Mouse (Mus musculus) MEL (cell line): ENCODE measurements at regions not wholly inside any gene's neighbourhood (a gene's known extent, or its start where the extent isn't known, plus 50 kb on each side); places are given as distances from the start of the nearest gene placed in this dataset.

Experiments used
- DNase-seq: peaks from one replicate; pipeline ENCODE4 v3.0.0; 2011; ENCODE audit warnings: low read depth, low spot score
- H3K27ac ChIP-seq: 2 replicates; pipeline ENCODE4 v1.5.1; 2012; ENCODE audit warnings: low read depth, mild to moderate bottlenecking, control low read depth, low read length, moderate library complexity; ENCODE audit not compliant: control insufficient read depth
- H3K27me3 ChIP-seq, 2 experiments: fragments of 150-350 bp in 1 of 2; sonication (generic) in 1 of 2; 2 replicates each; pipeline ENCODE4 v1.6.1; 2012; ENCODE audit warnings: low read length in 2 of 2, mild to moderate bottlenecking in 2 of 2, improper control_type of control experiment in 1 of 2, moderate library complexity in 1 of 2; ENCODE audit not compliant: insufficient read depth in 2 of 2, control insufficient read depth in 1 of 2
- H3K36me3 ChIP-seq, 2 experiments: 2 replicates each; pipeline ENCODE4 v1.6.1; 2012 to 2014; ENCODE audit warnings: low read length in 2 of 2, improper control_type of control experiment in 1 of 2, inconsistent platforms in 1 of 2, mild to moderate bottlenecking in 1 of 2; ENCODE audit not compliant: insufficient read depth in 2 of 2, control insufficient read depth in 1 of 2
- H3K4me1 ChIP-seq, 2 experiments: fragments of 150-350 bp in 1 of 2; sonication (generic) in 1 of 2; 2 replicates each; pipeline ENCODE4 v1.6.1; 2012; ENCODE audit warnings: low read length in 2 of 2, improper control_type of control experiment in 1 of 2, mild to moderate bottlenecking in 1 of 2; ENCODE audit not compliant: insufficient read depth in 2 of 2, control insufficient read depth in 1 of 2
- H3K4me3 ChIP-seq, 2 experiments: fragments of 150-350 bp in 1 of 2; sonication (generic) in 1 of 2; 2 replicates each; pipeline ENCODE4 v1.5.1; 2012; ENCODE audit warnings: low read depth in 2 of 2, low read length in 2 of 2, mild to moderate bottlenecking in 2 of 2, moderate library complexity in 2 of 2, control low read depth in 1 of 2, improper control_type of control experiment in 1 of 2; ENCODE audit not compliant: control insufficient read depth in 1 of 2, insufficient read depth in 1 of 2
- H3K79me2 ChIP-seq: 2 replicates; pipeline ENCODE4 v1.6.1; 2012; ENCODE audit warnings: mild to moderate bottlenecking, low read length, moderate library complexity; ENCODE audit not compliant: control insufficient read depth, poor library complexity, insufficient read depth
- H3K9ac ChIP-seq: 2 replicates; pipeline ENCODE4 v1.6.1; 2012; ENCODE audit warnings: low read depth, mild to moderate bottlenecking, control low read depth, low read length, moderate library complexity; ENCODE audit not compliant: control insufficient read depth, poor library complexity, severe bottlenecking
- H3K9me3 ChIP-seq: fragments of 150-350 bp; sonication (generic); replicated peaks from 2 replicates; pipeline ENCODE4 v1.6.1; 2012; ENCODE audit warnings: mild to moderate bottlenecking, low read length, improper control_type of control experiment, moderate library complexity; ENCODE audit not compliant: insufficient read depth
- BHLHE40 ChIP-seq: IDR thresholded peaks from 2 replicates; pipeline ENCODE4 v1.6.1; 2012; ENCODE audit warnings: low read depth, mild to moderate bottlenecking, inconsistent platforms, low read length, improper control_type of control experiment, borderline replicate concordance
- CHD2 ChIP-seq: IDR thresholded peaks from 2 replicates; pipeline ENCODE4 v1.6.1; 2011; ENCODE audit warnings: low read length, improper control_type of control experiment
- CTCF ChIP-seq, 3 experiments: IDR thresholded peaks in 2 of 3; conservative IDR thresholded peaks in 1 of 3; 2 replicates each; pipeline ENCODE4 v1.5.1; 2011 to 2012; ENCODE audit warnings: low read length in 3 of 3, low read depth in 2 of 3, mild to moderate bottlenecking in 2 of 3, improper control_type of control experiment in 1 of 3, inconsistent platforms in 1 of 3, mixed read lengths in 1 of 3, moderate library complexity in 1 of 3; ENCODE audit not compliant: control insufficient read depth in 1 of 3, insufficient read depth in 1 of 3, poor library complexity in 1 of 3, severe bottlenecking in 1 of 3
- ELF1 ChIP-seq: IDR thresholded peaks from 2 replicates; pipeline ENCODE4 v1.6.1; 2014; ENCODE audit warnings: low read depth, mild to moderate bottlenecking, inconsistent platforms, low read length, improper control_type of control experiment, moderate library complexity
- EP300 ChIP-seq, 2 experiments: IDR thresholded peaks; 2 replicates each; pipeline ENCODE4 v1.6.1; 2011; ENCODE audit warnings: improper control_type of control experiment in 2 of 2, low read length in 2 of 2, low read depth in 1 of 2, mild to moderate bottlenecking in 1 of 2
- GABPA ChIP-seq: IDR thresholded peaks from 2 replicates; pipeline ENCODE4 v1.6.1; 2012; ENCODE audit warnings: low read depth, mild to moderate bottlenecking, inconsistent platforms, low read length, improper control_type of control experiment, moderate library complexity
- GATA1 ChIP-seq: IDR thresholded peaks from 2 replicates; pipeline ENCODE4 v1.6.1; 2011; ENCODE audit warnings: low read depth, low read length, improper control_type of control experiment
- HCFC1 ChIP-seq: IDR thresholded peaks from 2 replicates; pipeline ENCODE4 v1.6.1; 2012; ENCODE audit warnings: low read depth, mild to moderate bottlenecking, inconsistent platforms, low read length, improper control_type of control experiment, moderate library complexity
- JUND ChIP-seq: IDR thresholded peaks from 2 replicates; pipeline ENCODE4 v1.6.1; 2011; ENCODE audit warnings: low read depth, mild to moderate bottlenecking, improper control_type of control experiment, low read length
- KAT2A ChIP-seq: conservative IDR thresholded peaks from 2 replicates; pipeline ENCODE4 v1.6.1; 2012; ENCODE audit warnings: low read depth, low read length, improper control_type of control experiment, inconsistent platforms
- NRF1 ChIP-seq: IDR thresholded peaks from 2 replicates; pipeline ENCODE4 v1.6.1; 2014; ENCODE audit warnings: low read depth, mild to moderate bottlenecking, inconsistent platforms, low read length, improper control_type of control experiment, moderate library complexity; ENCODE audit not compliant: poor library complexity, insufficient read depth, severe bottlenecking
- POLR2AphosphoS2 ChIP-seq: IDR thresholded peaks from 2 replicates; pipeline ENCODE4 v1.6.1; 2011; ENCODE audit warnings: low read length, improper control_type of control experiment
- RCOR1 ChIP-seq: IDR thresholded peaks from 2 replicates; pipeline ENCODE4 v1.6.1; 2012; ENCODE audit warnings: low read depth, mild to moderate bottlenecking, inconsistent platforms, low read length, improper control_type of control experiment
- SIN3A ChIP-seq: IDR thresholded peaks from 2 replicates; pipeline ENCODE4 v1.6.1; 2012; ENCODE audit warnings: low read length, improper control_type of control experiment, inconsistent platforms
- SMC3 ChIP-seq: IDR thresholded peaks from 2 replicates; pipeline ENCODE4 v1.6.1; 2011; ENCODE audit warnings: low read depth, low read length, improper control_type of control experiment
- TCF12 ChIP-seq: IDR thresholded peaks from 2 replicates; pipeline ENCODE4 v1.6.1; 2014; ENCODE audit warnings: low read depth, mild to moderate bottlenecking, inconsistent platforms, low read length, improper control_type of control experiment, moderate library complexity
- USF1 ChIP-seq: IDR thresholded peaks from 2 replicates; pipeline ENCODE4 v1.6.1; 2014; ENCODE audit warnings: low read depth, mild to moderate bottlenecking, inconsistent platforms, low read length, improper control_type of control experiment, moderate library complexity
- USF2 ChIP-seq, 2 experiments: IDR thresholded peaks; 2 replicates each; pipeline ENCODE4 v1.6.1; 2011 to 2012; ENCODE audit warnings: improper control_type of control experiment in 2 of 2, low read length in 2 of 2, borderline replicate concordance in 1 of 2, inconsistent platforms in 1 of 2, low read depth in 1 of 2, mild to moderate bottlenecking in 1 of 2; ENCODE audit not compliant: insufficient read depth in 1 of 2

DNA sequence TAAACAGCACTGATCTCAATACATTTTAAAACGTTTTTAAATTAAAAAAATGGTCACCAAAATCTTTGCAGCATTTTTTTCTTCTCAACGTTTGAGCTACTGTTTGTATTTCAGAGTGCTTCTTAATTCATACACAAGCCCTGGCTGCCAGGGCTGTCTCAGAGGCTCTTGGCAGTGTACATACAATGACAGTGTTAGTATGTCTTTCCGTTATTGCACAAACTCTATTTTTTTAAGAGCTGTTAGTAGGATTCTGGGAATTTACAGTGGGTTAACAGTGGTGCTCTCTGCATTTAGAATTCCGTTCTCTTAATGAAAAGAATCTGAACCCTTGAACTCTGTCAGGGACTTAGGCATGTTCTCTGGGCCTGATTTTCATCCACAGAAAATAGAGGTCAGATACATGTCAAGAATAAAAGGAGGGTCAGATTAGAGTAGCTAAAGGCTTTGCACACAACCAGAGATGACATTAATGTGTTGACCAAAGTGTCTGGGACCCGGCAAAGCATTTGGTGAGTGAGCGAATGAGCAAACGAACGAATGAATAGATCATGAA is 219.5 kb upstream of the Rbms1 start:
- TF ChIP-seq SIN3A (no peak), SMC3 (no peak)
- DNase-seq = no peak
- Histone ChIP-seq H3K27ac (no peak overlapping the region), H3K36me3 (no peaks in the 10 kb centered on the region), H3K4me1 (no peaks in the 10 kb centered on the region), H3K4me3 (no peak overlapping the region), H3K9ac (no peak overlapping the region), H3K9me3 (no peaks in the 10 kb centered on the region), H3K27me3 (no peaks in the 10 kb centered on the region), H3K79me2 (no peaks in the 10 kb centered on the region)

DNA sequence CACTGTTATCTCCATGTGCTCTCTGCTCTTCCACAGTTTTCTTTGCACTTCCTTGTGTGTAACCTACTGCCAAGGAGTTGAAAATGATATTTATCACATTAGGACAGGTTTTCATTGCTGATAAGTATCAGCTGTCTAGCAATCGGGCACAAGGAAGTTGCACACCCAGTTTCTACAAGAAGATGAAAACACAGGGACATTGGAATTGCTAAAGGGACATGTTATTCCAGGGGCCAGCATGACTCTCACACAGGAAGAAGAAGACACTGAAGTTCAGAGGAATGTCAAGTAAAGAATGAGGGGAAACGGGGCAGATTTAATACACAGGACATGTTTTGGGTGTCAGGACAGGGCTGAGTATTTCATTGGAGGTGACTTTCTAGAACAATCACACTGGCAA is 214.8 kb upstream of the Rbms1 start:
- no peak overlapping the region for H3K4me3 ChIP-seq
- H3K4me1 ChIP-seq = no peaks in the 10 kb centered on the region
- H3K27me3 ChIP-seq = no peaks in the 10 kb centered on the region
- no peak overlapping the region for H3K9ac ChIP-seq
- no peaks in the 10 kb centered on the region for H3K9me3 ChIP-seq
- H3K79me2 ChIP-seq = no peaks in the 10 kb centered on the region
- no peak overlapping the region for H3K27ac ChIP-seq
- no peak for DNase-seq
- TF ChIP-seq BHLHE40 (no peak), USF2 (IDR thresholded peaks at IDR 0.05; ENCODE audit: borderline replicate concordance in 1 of 2, insufficient read depth in 1 of 2, low read depth in 1 of 2, low read length in 2 of 2) (no peak), GABPA (no peak), USF1 (no peak), CTCF (IDR thresholded peaks at IDR 0.05 in 2 of 3, conservative IDR thresholded peaks at IDR 0.05 in 1 of 3; ENCODE audit: control insufficient read depth in 1 of 3, insufficient read depth in 1 of 3, low read depth in 2 of 3, low read length in 3 of 3, poor library complexity in 1 of 3, severe bottlenecking in 1 of 3) (no peak), RCOR1 (no peak), CHD2 (no peak), GATA1 (no peak), KAT2A (no peak), EP300 (IDR thresholded peaks at IDR 0.05; ENCODE audit: low read depth in 1 of 2, low read length in 2 of 2) (no peak), SIN3A (no peak), HCFC1 (no peak), NRF1 (no peak), POLR2AphosphoS2 (no peak), JUND (no peak), SMC3 (no peak), TCF12 (no peak), ELF1 (no peak)
- no peaks in the 10 kb centered on the region for H3K36me3 ChIP-seq
